Mouse (Mus musculus) adrenal gland, adult 10 weeks (tissue): ENCODE data around the gene Pi16. TPM values are rescaled to one million over a fixed set of nuclear protein-coding genes. Genes with fewer than 3 reads are reported as not detected.

Experiments used
- polyA plus RNA-seq: library from polyadenylated mRNA; stranded (reverse); fragments of 350-450 nt; fragmentation: Illumina TruSeq; extraction: RNeasy Lipid Tissue Mini Kit (QIAGEN cat#74804); gene quantifications from one replicate; pipeline ENCODE4 v1.2.3, GENCODE M21; 2014; ENCODE audit warnings: low read depth, low replicate concordance

Pi16 gene
- polyA plus RNA-seq: not detected

DNA sequence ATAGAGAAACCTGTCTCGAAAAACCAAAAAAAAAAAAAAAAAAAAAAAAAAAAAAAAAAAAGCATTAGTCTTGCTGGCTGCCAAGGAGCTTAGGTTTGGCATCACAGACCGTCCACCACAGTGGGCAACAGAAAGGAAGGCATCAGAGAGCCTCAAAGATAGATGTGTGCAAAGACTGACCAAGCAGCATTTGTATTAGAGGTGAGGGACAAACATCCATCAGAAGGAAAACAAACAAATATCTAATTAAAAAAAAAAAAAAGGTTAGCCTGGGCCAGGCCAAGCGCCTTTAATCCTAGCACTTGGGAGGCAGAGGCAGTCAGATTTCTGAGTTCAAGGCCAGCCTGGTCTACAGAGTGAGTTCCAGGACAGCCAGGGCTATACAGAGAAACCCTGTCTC, at the start of gene Pi16:
TSS of gene Pi16 (plus strand) at position 301 of the 400 bp plus-strand sequence.

DNA sequence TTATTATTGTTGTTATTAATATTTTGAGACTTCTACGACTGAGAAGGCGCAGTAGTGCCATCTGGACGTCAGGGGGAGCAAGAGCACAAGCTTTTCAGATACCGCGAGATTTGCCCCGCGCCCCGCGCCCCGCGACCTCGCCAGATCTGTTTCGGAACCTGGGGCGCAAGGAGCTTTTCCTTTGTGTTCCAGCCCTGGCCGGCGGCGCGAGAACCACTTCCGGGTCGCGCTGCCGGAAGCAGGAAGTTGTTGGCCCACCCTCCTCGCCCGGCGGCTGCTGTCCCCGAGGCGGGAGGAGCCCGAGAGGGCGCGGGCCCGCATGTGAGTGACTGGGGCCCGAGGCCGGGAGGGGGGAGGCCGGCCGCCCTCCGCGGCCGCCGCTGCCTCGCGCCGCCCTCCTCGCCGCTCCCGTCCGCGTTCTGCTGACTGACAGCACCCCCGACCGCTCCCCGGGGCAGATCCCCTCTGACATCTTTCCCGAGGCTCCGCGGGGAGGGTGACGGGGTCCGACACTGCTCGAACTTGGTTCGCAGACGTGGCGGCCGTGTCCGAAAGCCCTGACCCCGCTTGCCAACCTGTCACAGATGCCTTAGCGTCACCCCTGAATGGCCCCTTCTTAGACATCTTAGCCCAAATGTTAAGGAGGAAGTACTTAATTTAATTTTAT, 48.7 kb upstream of the Pi16 start, which contains the start of gene BC004004:
TSS of gene BC004004 (plus strand) at position 107 of the 667 bp plus-strand sequence.

GRCm38 (mm10) chr17:29347645-29348256, 30.3 kb downstream of the Pi16 start, which contains the start of gene Mtch1:
Gene Mtch1, minus strand, starts transcription at chr17:29347934.

GRCm38 (mm10) chr17:29360761-29361221, 43.3 kb downstream of the Pi16 start, which contains the start of gene Fgd2:
Gene Fgd2, plus strand, starts transcription at chr17:29360914.

Other genes with a start within 250 kb of the Pi16 start
- gene Cdkn1a, start 226.7 kb upstream of the Pi16 start, polyA plus RNA-seq: 46.2 TPM
- gene Rab44, start 203.5 kb upstream of the Pi16 start, polyA plus RNA-seq: not detected
- not detected for gene Cpne5, start 79.5 kb upstream of the Pi16 start, polyA plus RNA-seq
- 13.9 TPM for gene Ppil1, start 53.5 kb upstream of the Pi16 start, polyA plus RNA-seq
- gene BC004004, start 48.9 kb upstream of the Pi16 start, polyA plus RNA-seq: 103 TPM
- gene Mtch1, start 30.3 kb downstream of the Pi16 start, polyA plus RNA-seq: 8.9 TPM
- gene Fgd2, start 43.2 kb downstream of the Pi16 start, polyA plus RNA-seq: not detected
- gene Pim1, start 173.1 kb downstream of the Pi16 start, polyA plus RNA-seq: 78.8 TPM
- gene Gm17657, start 232.0 kb downstream of the Pi16 start, polyA plus RNA-seq: not detected
- 5.7 TPM for gene Tbc1d22b, start 232.1 kb downstream of the Pi16 start, polyA plus RNA-seq
- not detected for gene Tmem217, start 234.7 kb downstream of the Pi16 start, polyA plus RNA-seq